Mouse (Mus musculus): ENCODE measurements around the gene Nin. TPM values are rescaled to one million over a fixed set of nuclear protein-coding genes. Genes with fewer than 3 reads are reported as not detected.
"Not testable (repeated sequence)": the region's sequence is repeated elsewhere in the genome, so short reads cannot be mapped to it uniquely, and the experiment has no call there.

Gene Nin
- polyA plus RNA-seq, 1 experiment from 2014 or later, result 26.1 TPM

- H3K27ac ChIP-seq (ENCODE audit: low read length), result peak overlapping the region; percentile 93
- no peaks in the 10 kb centered on the region for H3K36me3 ChIP-seq (ENCODE audit: control insufficient read depth, insufficient read depth, low read length)
- WGBS, result 28% methylated on average over 20 of the region's 20 CpGs
- no peaks in the 10 kb centered on the region for H3K9me3 ChIP-seq (ENCODE audit: control insufficient read depth, low read depth, low read length)
- no peak for ATAC-seq (ENCODE audit: insufficient number of reproducible peaks, insufficient read depth, low FRiP score, low read depth)
- no peak overlapping the region for H3K9ac ChIP-seq (replicated peaks; ENCODE audit: low read depth, low read length)
- H3K4me3 ChIP-seq (ENCODE audit: low read depth, low read length), result no peak overlapping the region
- 0 out of 2 replicates have a peak, but pooled peaks cover 7% of the 10 kb centered on the region for H3K4me1 ChIP-seq (ENCODE audit: control insufficient read depth, insufficient read depth, low read length)
- no peaks in the 10 kb centered on the region for H3K27me3 ChIP-seq (ENCODE audit: control insufficient read depth, insufficient read depth, low read length)
- 0 out of 2 replicates have a peak overlapping the region, but pooled peaks have one; percentile 11 for H3K4me2 ChIP-seq (replicated peaks; ENCODE audit: low read depth, low read length)
Observed at GRCm38 (mm10) chr12:70144637-70145448, 31.3 kb upstream of the Nin start.

GRCm38 (mm10) chr12:70144106-70144587, 30.6 kb upstream of the Nin start:
- H3K4me1 ChIP-seq (ENCODE audit: control insufficient read depth, insufficient read depth, low read length), result not testable (repeated sequence)

GRCm38 (mm10) chr12:70140993-70141576, 27.6 kb upstream of the Nin start:
- no peak for ATAC-seq (ENCODE audit: insufficient number of reproducible peaks, insufficient read depth, low FRiP score, low read depth)
- WGBS, result 80% methylated on average over 5 of the region's 5 CpGs
- H3K27me3 ChIP-seq (ENCODE audit: control insufficient read depth, insufficient read depth, low read length), result no peaks in the 10 kb centered on the region
- no peak overlapping the region for H3K27ac ChIP-seq (ENCODE audit: low read length)
- H3K4me3 ChIP-seq (ENCODE audit: low read depth, low read length), result no peak overlapping the region
- H3K4me2 ChIP-seq (replicated peaks; ENCODE audit: low read depth, low read length), result no peak overlapping the region
- no peaks in the 10 kb centered on the region for H3K9me3 ChIP-seq (ENCODE audit: control insufficient read depth, low read depth, low read length)
- H3K4me1 ChIP-seq (ENCODE audit: control insufficient read depth, insufficient read depth, low read length), result 0 out of 2 replicates have a peak, but pooled peaks cover 4% of the 10 kb centered on the region
- H3K9ac ChIP-seq (replicated peaks; ENCODE audit: low read depth, low read length), result no peak overlapping the region
- H3K36me3 ChIP-seq (ENCODE audit: control insufficient read depth, insufficient read depth, low read length), result no peaks in the 10 kb centered on the region

More at GRCm38 (mm10) chr12:70144106-70144587, 30.6 kb upstream of the Nin start:
- peak; percentile 83 for ATAC-seq (ENCODE audit: insufficient number of reproducible peaks, insufficient read depth, low FRiP score, low read depth)
- not testable (repeated sequence) for H3K4me3 ChIP-seq (ENCODE audit: low read depth, low read length); H3K36me3 ChIP-seq (ENCODE audit: control insufficient read depth, insufficient read depth, low read length); H3K9ac ChIP-seq (replicated peaks; ENCODE audit: low read depth, low read length); H3K9me3 ChIP-seq (ENCODE audit: control insufficient read depth, low read depth, low read length); H3K27me3 ChIP-seq (ENCODE audit: control insufficient read depth, insufficient read depth, low read length); H3K4me2 ChIP-seq (replicated peaks; ENCODE audit: low read depth, low read length)
- H3K27ac ChIP-seq (ENCODE audit: low read length), result peak overlapping the region; percentile 93
- 3% methylated on average over 3 of the region's 3 CpGs for WGBS

- 86% methylated on average over 5 of the region's 5 CpGs for WGBS
Observed at GRCm38 (mm10) chr12:70140542-70140941, 27.0 kb upstream of the Nin start.

GRCm38 (mm10) chr12:70139871-70140270, 26.4 kb upstream of the Nin start:
- no peak overlapping the region for H3K27ac ChIP-seq (ENCODE audit: low read length)
- no peaks in the 10 kb centered on the region for H3K36me3 ChIP-seq (ENCODE audit: control insufficient read depth, insufficient read depth, low read length)
- H3K9me3 ChIP-seq (ENCODE audit: control insufficient read depth, low read depth, low read length), result no peaks in the 10 kb centered on the region
- H3K4me2 ChIP-seq (replicated peaks; ENCODE audit: low read depth, low read length), result no peak overlapping the region
- H3K4me1 ChIP-seq (ENCODE audit: control insufficient read depth, insufficient read depth, low read length), result no peaks in the 10 kb centered on the region
- no peak for ATAC-seq (ENCODE audit: insufficient number of reproducible peaks, insufficient read depth, low FRiP score, low read depth)
- no peaks in the 10 kb centered on the region for H3K27me3 ChIP-seq (ENCODE audit: control insufficient read depth, insufficient read depth, low read length)
- H3K9ac ChIP-seq (replicated peaks; ENCODE audit: low read depth, low read length), result no peak overlapping the region
- no peak overlapping the region for H3K4me3 ChIP-seq (ENCODE audit: low read depth, low read length)
- 71% methylated on average over 4 of the region's 4 CpGs for WGBS

More at GRCm38 (mm10) chr12:70140542-70140941, 27.0 kb upstream of the Nin start:
- no peaks in the 10 kb centered on the region for H3K36me3 ChIP-seq (ENCODE audit: control insufficient read depth, insufficient read depth, low read length)
- H3K4me1 ChIP-seq (ENCODE audit: control insufficient read depth, insufficient read depth, low read length), result 0 out of 2 replicates have a peak, but pooled peaks cover 4% of the 10 kb centered on the region
- no peaks in the 10 kb centered on the region for H3K9me3 ChIP-seq (ENCODE audit: control insufficient read depth, low read depth, low read length)
- ATAC-seq (ENCODE audit: insufficient number of reproducible peaks, insufficient read depth, low FRiP score, low read depth), result no peak
- H3K27me3 ChIP-seq (ENCODE audit: control insufficient read depth, insufficient read depth, low read length), result no peaks in the 10 kb centered on the region
- H3K4me2 ChIP-seq (replicated peaks; ENCODE audit: low read depth, low read length), result no peak overlapping the region
- H3K4me3 ChIP-seq (ENCODE audit: low read depth, low read length), result no peak overlapping the region
- H3K27ac ChIP-seq (ENCODE audit: low read length), result no peak overlapping the region
- H3K9ac ChIP-seq (replicated peaks; ENCODE audit: low read depth, low read length), result no peak overlapping the region

- Histone ChIP-seq H3K4me2 (replicated peaks; ENCODE audit: low read depth, low read length) (no peak overlapping the region), H3K4me1 (ENCODE audit: control insufficient read depth, insufficient read depth, low read length) (no peaks in the 10 kb centered on the region), H3K27me3 (ENCODE audit: control insufficient read depth, insufficient read depth, low read length) (no peaks in the 10 kb centered on the region), H3K27ac (ENCODE audit: low read length) (no peak overlapping the region), H3K4me3 (ENCODE audit: low read depth, low read length) (no peak overlapping the region), H3K36me3 (ENCODE audit: control insufficient read depth, insufficient read depth, low read length) (no peaks in the 10 kb centered on the region), H3K9me3 (ENCODE audit: control insufficient read depth, low read depth, low read length) (no peaks in the 10 kb centered on the region), H3K9ac (replicated peaks; ENCODE audit: low read depth, low read length) (no peak overlapping the region)
- no peak for ATAC-seq (ENCODE audit: insufficient number of reproducible peaks, insufficient read depth, low FRiP score, low read depth)
- 66% methylated on average over 9 of the region's 9 CpGs for WGBS
Observed at GRCm38 (mm10) chr12:70137626-70138025, 24.1 kb upstream of the Nin start.

GRCm38 (mm10) chr12:70137095-70137494, 23.6 kb upstream of the Nin start:
- Histone ChIP-seq H3K9me3 (ENCODE audit: control insufficient read depth, low read depth, low read length) (no peaks in the 10 kb centered on the region), H3K9ac (replicated peaks; ENCODE audit: low read depth, low read length) (no peak overlapping the region), H3K4me3 (ENCODE audit: low read depth, low read length) (no peak overlapping the region), H3K4me1 (ENCODE audit: control insufficient read depth, insufficient read depth, low read length) (no peaks in the 10 kb centered on the region), H3K27ac (ENCODE audit: low read length) (no peak overlapping the region), H3K27me3 (ENCODE audit: control insufficient read depth, insufficient read depth, low read length) (no peaks in the 10 kb centered on the region), H3K4me2 (replicated peaks; ENCODE audit: low read depth, low read length) (no peak overlapping the region), H3K36me3 (ENCODE audit: control insufficient read depth, insufficient read depth, low read length) (no peaks in the 10 kb centered on the region)
- WGBS, result 79% methylated on average over 4 of the region's 4 CpGs
- no peak for ATAC-seq (ENCODE audit: insufficient number of reproducible peaks, insufficient read depth, low FRiP score, low read depth)

- no peaks in the 10 kb centered on the region for H3K36me3 ChIP-seq (ENCODE audit: control insufficient read depth, insufficient read depth, low read length)
- no peaks in the 10 kb centered on the region for H3K27me3 ChIP-seq (ENCODE audit: control insufficient read depth, insufficient read depth, low read length)
- no peak for ATAC-seq (ENCODE audit: insufficient number of reproducible peaks, insufficient read depth, low FRiP score, low read depth)
- H3K9ac ChIP-seq (replicated peaks; ENCODE audit: low read depth, low read length), result no peak overlapping the region
- no peak overlapping the region for H3K4me3 ChIP-seq (ENCODE audit: low read depth, low read length)
- H3K4me1 ChIP-seq (ENCODE audit: control insufficient read depth, insufficient read depth, low read length), result no peaks in the 10 kb centered on the region
- no peak overlapping the region for H3K4me2 ChIP-seq (replicated peaks; ENCODE audit: low read depth, low read length)
- 58% methylated on average over 12 of the region's 12 CpGs for WGBS
- H3K27ac ChIP-seq (ENCODE audit: low read length), result no peak overlapping the region
- H3K9me3 ChIP-seq (ENCODE audit: control insufficient read depth, low read depth, low read length), result no peaks in the 10 kb centered on the region
Observed at GRCm38 (mm10) chr12:70136185-70136756, 22.8 kb upstream of the Nin start.
